28 mouse cellular contexts compared by ENCODE assay signal in the genomic region with DNA sequence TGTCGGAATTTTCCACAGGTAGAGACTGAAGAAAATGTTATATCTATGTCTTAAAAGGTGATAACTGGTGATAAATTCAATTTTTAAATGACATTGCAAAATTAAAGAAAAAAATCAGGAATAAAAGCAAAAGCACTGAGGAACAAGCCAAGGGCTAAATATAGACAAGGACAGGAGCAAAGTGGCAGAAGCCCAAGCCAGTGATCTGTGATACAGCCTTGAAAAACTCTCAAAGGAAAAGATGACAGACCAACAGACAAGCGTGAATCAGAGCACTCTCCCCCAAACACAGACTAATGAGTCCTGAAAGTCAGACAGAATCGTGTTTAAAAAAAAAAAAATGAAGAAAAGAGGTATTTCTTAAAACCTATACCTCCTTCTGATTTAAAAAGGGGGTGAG.
"Had no signal": no experiment of that assay in that cellular context is flagged by ENCODE, and none has a peak within 500 bp of the region (broad histone marks: within the 10 kb centered on the region; RNA-seq: fewer than 3 reads in every experiment).

No protein-coding gene starts in this region.

- H3K36me3 ChIP-seq: heart, embryonic 10.5 days; heart, embryonic 12.5 days; hindbrain, embryonic 10.5 days; hindbrain, embryonic 12.5 days; intestine, embryonic 15.5 days; kidney, embryonic 15.5 days; limb, embryonic 13.5 days; limb, embryonic 15.5 days; liver, embryonic 12.5 days had no signal

- H3K4me1 ChIP-seq: heart, embryonic 10.5 days; heart, embryonic 12.5 days; hindbrain, embryonic 10.5 days; hindbrain, embryonic 12.5 days; intestine, embryonic 15.5 days; kidney, embryonic 15.5 days; limb, embryonic 13.5 days; limb, embryonic 15.5 days; liver, embryonic 12.5 days had no signal

- H3K4me2 ChIP-seq: heart, embryonic 12.5 days; hindbrain, embryonic 12.5 days; hindbrain, embryonic 14.5 days; intestine, embryonic 15.5 days; kidney, embryonic 15.5 days; limb, embryonic 13.5 days; limb, embryonic 15.5 days; liver, embryonic 12.5 days had no signal

- DNase-seq: gastrocnemius, adult 2 months; gastrocnemius, postnatal 10 days; gastrocnemius, postnatal 25 days; heart, adult 18-20 months; heart, postnatal 10 days; heart, postnatal 4 days; kidney, adult 2 months; kidney, adult 9 months; kidney, postnatal 14 days; kidney, postnatal 36 days; layer of hippocampus, adult 9-11 months; layer of hippocampus, postnatal 36 days; left cerebral cortex, postnatal 4 days had no signal

- H3K27ac ChIP-seq: gastrocnemius, adult 2 months; heart, embryonic 10.5 days; hindbrain, embryonic 10.5 days; hindbrain, embryonic 12.5 days; hindbrain, embryonic 14.5 days; intestine, embryonic 15.5 days; kidney, embryonic 15.5 days; kidney, postnatal 0 days; limb, embryonic 13.5 days; limb, embryonic 15.5 days; liver, embryonic 12.5 days; liver, embryonic 14.5 days had no signal

- H3K9ac ChIP-seq: heart, embryonic 12.5 days; hindbrain, embryonic 12.5 days; hindbrain, embryonic 14.5 days; intestine, embryonic 15.5 days; kidney, embryonic 15.5 days; limb, embryonic 13.5 days; limb, embryonic 15.5 days; liver, embryonic 12.5 days; liver, embryonic 14.5 days had no signal

- ATAC-seq: hindbrain, embryonic 16.5 days; inflammation-experienced regulatory T-cells, adult 6 months; intestine, embryonic 15.5 days; intestine, postnatal 0 days; liver, embryonic 12.5 days had no signal

- H3K27me3 ChIP-seq: heart, embryonic 12.5 days; hindbrain, embryonic 12.5 days; intestine, embryonic 15.5 days; kidney, embryonic 15.5 days; limb, embryonic 13.5 days; limb, embryonic 15.5 days; liver, embryonic 12.5 days had no signal

- H3K4me3 ChIP-seq: gastrocnemius, adult 2 months; heart, embryonic 10.5 days; heart, embryonic 12.5 days; hindbrain, embryonic 10.5 days; hindbrain, embryonic 12.5 days; intestine, embryonic 15.5 days; kidney, embryonic 15.5 days; limb, embryonic 13.5 days; limb, embryonic 15.5 days; liver, embryonic 12.5 days had no signal

- H3K9me3 ChIP-seq: heart, embryonic 10.5 days; heart, embryonic 12.5 days; hindbrain, embryonic 10.5 days; hindbrain, embryonic 12.5 days; intestine, embryonic 15.5 days; kidney, embryonic 15.5 days; limb, embryonic 13.5 days; limb, embryonic 15.5 days; liver, embryonic 12.5 days had no signal
